Mouse (Mus musculus): ENCODE results near the gene Apon.

DNA sequence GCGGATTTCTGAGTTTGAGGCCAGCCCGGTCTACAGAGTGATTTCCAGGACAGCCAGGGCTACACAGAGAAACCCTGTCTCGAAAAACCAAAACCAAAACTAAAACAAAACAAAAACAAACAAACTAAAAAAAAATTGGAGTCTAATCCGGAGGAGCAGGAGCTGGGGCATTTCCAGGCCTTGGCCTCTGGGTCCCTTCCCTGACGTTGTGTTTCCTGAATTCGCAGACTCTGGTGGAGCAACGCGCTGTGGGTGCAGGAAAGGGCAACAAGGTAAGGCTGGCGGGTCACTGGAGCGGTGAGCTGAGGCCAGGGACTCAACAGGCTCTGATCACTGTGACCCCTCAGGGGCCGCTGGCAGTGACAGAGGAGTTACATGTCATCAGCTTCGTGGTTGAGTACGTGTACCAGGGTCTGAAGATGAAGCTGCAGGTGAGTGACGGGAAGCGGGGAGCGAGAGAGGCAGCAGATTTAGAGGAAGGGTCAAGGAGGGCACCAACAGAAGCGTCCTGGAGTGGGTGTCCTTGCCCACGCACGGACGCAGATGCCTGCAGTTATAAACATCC is 29.1 kb downstream of the Apon start:
- no peak for TF ChIP-seq CTCF (IDR thresholded peaks at IDR 0.05; ENCODE audit: low read depth)
- no peak for TF ChIP-seq EP300 (IDR thresholded peaks at IDR 0.05; ENCODE audit: low read depth)

Data from liver, postnatal 0 days (tissue).